Mouse (Mus musculus) brain, embryonic 14.5 days (tissue): ENCODE results near the gene Rom1.

ENCODE experiments used
- CTCF ChIP-seq: fragments of 200-500 bp; IDR thresholded peaks from 2 replicates; pipeline ENCODE4 v1.5.1; 2012; ENCODE audit warnings: inconsistent platforms, mild to moderate bottlenecking, moderate library complexity, borderline replicate concordance; ENCODE audit not compliant: insufficient read depth, insufficient read length; ENCODE audit errors: extremely low read depth
- POLR2A ChIP-seq: fragments of 200-500 bp; IDR thresholded peaks from 2 replicates; pipeline ENCODE4 v1.6.1; 2012; ENCODE audit warnings: mild to moderate bottlenecking, inconsistent platforms, borderline replicate concordance; ENCODE audit not compliant: poor library complexity, insufficient read depth, insufficient read length, severe bottlenecking; ENCODE audit errors: extremely low read depth

DNA sequence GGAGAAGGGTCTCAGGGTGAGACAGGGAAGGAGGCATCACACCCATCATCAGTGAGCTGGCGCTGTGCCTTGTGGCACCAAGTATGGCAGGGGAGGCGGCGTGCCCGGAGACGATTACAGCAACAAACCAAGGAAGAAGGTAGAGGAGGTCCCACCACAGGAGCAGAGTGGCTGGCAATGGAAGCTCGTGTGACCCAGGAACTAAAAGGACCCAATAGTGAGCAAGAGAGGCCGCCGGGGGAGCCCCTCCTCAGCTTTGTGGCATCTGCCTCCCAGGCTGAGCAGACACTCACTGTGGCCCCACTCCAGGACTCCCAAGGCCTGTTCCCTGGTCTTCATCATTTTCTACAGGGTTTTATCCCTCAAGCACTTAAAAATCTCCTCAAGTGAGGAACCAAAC is 36.6 kb upstream of the Rom1 start:
- TF ChIP-seq CTCF (no peak), POLR2A (no peak)
